Mouse (Mus musculus): Measurements from ENCODE around the gene Srrt. TPM values are rescaled to one million over a fixed set of nuclear protein-coding genes. Genes with fewer than 3 reads are reported as not detected.

Gene Srrt
- polyA plus RNA-seq, 1 experiment from 2014 or later = 68.0 TPM

Small RNAs within 50 kb of the gene (microRNA-seq; reads per million reads assigned to microRNA genes)
- not detected for gene Mir7036
- not detected for gene Mir8116

Other genes with a start within 250 kb of the Srrt start
- gene Serpine1, start 235.4 kb downstream of the Srrt start, polyA plus RNA-seq (2015; fragmentation: Nextera tagmentation; extraction: Ambion mirVana) = 0.06 and 0.20 TPM in 2 replicates
- 11.1 and 15.6 TPM in 2 replicates for gene Trim56, start 191.5 kb downstream of the Srrt start, polyA plus RNA-seq (2015; fragmentation: Nextera tagmentation; extraction: Ambion mirVana)
- gene Muc3, start 158.4 kb downstream of the Srrt start, polyA plus RNA-seq (2015; fragmentation: Nextera tagmentation; extraction: Ambion mirVana) = not detected in 2 replicates
- 0.05 TPM in 1 of 2 replicates, not detected in the other for gene Muc3a, start 95.3 kb downstream of the Srrt start, polyA plus RNA-seq (2015; fragmentation: Nextera tagmentation; extraction: Ambion mirVana)
- 17.2 and 20.7 TPM in 2 replicates for gene Ache, start 20.2 kb downstream of the Srrt start, polyA plus RNA-seq (2015; fragmentation: Nextera tagmentation; extraction: Ambion mirVana)
- 7.4 and 9.6 TPM in 2 replicates for gene Ufsp1, start 13.0 kb downstream of the Srrt start, polyA plus RNA-seq (2015; fragmentation: Nextera tagmentation; extraction: Ambion mirVana)
- gene Trip6, start 6.7 kb upstream of the Srrt start, polyA plus RNA-seq (2015; fragmentation: Nextera tagmentation; extraction: Ambion mirVana) = 8.2 and 11.2 TPM in 2 replicates
- 3.2 and 3.8 TPM in 2 replicates for gene Slc12a9, start 25.9 kb upstream of the Srrt start, polyA plus RNA-seq (2015; fragmentation: Nextera tagmentation; extraction: Ambion mirVana)
- gene Ephb4, start 42.4 kb upstream of the Srrt start, polyA plus RNA-seq (2015; fragmentation: Nextera tagmentation; extraction: Ambion mirVana) = 7.6 and 8.6 TPM in 2 replicates
- 0.07 and 0.25 TPM in 2 replicates for gene Zan, start 169.4 kb upstream of the Srrt start, polyA plus RNA-seq (2015; fragmentation: Nextera tagmentation; extraction: Ambion mirVana)
- 29.4 and 33.4 TPM in 2 replicates for gene Pop7, start 194.8 kb upstream of the Srrt start, polyA plus RNA-seq (2015; fragmentation: Nextera tagmentation; extraction: Ambion mirVana)
- gene Gigyf1, start 210.9 kb upstream of the Srrt start, polyA plus RNA-seq (2015; fragmentation: Nextera tagmentation; extraction: Ambion mirVana) = 3.2 and 3.8 TPM in 2 replicates
- 0.68 and 1.0 TPM in 2 replicates for gene Epo, start 225.6 kb upstream of the Srrt start, polyA plus RNA-seq (2015; fragmentation: Nextera tagmentation; extraction: Ambion mirVana)
- gene Gnb2, start 225.8 kb upstream of the Srrt start, polyA plus RNA-seq (2015; fragmentation: Nextera tagmentation; extraction: Ambion mirVana) = 150 and 161 TPM in 2 replicates
- gene Actl6b, start 245.8 kb upstream of the Srrt start, polyA plus RNA-seq (2015; fragmentation: Nextera tagmentation; extraction: Ambion mirVana) = 0.07 TPM in 2 replicates